Mouse (Mus musculus) ES-Bruce4 (cell line): Measurements from ENCODE around the gene Ddx55.

Source experiments
- CTCF ChIP-seq: IDR thresholded peaks from one replicate; pipeline ENCODE4 v1.8.1; 2011; ENCODE audit warnings: low read depth, low read length
- EP300 ChIP-seq: IDR thresholded peaks from 2 replicates; pipeline ENCODE4 v1.6.1; 2011; ENCODE audit warnings: low read depth, low read length; ENCODE audit not compliant: insufficient read depth
- POLR2A ChIP-seq: IDR thresholded peaks from one replicate; pipeline ENCODE4 v1.8.1; 2011; ENCODE audit warnings: low read length; ENCODE audit not compliant: insufficient read depth

DNA sequence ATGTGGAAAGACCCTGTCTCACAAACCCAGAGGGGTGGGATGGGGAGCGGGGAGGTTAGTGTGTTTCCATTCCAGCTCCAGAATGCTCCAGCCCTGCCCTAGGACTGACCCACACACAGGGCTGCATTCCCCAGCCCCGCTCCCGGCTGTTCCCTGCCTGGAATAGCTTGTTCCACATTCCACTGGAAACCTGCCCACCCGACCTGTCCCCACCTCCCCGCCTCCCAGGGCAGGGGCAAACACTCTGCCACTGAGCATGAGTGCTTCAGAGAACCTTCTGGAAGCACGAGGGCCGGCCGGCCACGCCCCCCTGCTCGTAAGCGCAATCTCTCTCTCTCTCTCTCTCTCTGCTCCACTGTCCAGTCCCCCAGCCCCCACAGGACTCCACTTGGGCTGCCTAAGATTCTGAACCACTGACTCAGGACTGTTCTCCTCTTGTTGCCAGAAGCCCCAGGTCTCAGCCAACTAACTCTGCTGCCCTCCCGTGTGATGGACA, 42.9 kb upstream of the Ddx55 start:
- TF ChIP-seq EP300 (no peak), POLR2A (no peak), CTCF (no peak)
